Mouse (Mus musculus): ENCODE results near the gene Slfn9. TPM values are rescaled to one million over a fixed set of nuclear protein-coding genes. Genes with fewer than 3 reads are reported as not detected.

The Slfn9 gene
- polyA plus RNA-seq, 1 experiment from 2014 or later: 8.3 TPM

DNA sequence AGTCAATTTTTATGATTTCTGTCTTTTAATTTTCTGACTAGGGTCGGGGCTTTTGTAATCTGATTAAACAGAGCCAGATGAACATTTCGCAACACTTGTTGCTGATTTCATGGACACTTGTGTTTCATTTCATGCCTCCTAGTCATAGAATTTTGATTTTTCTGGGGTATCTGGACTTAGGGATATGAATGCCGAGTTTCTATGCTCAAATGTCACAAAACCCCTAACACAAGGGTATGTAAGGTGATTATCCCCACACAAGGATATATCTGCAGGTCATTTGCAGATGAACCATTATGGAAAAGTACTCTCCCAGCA lies 62.0 kb downstream of the Slfn9 start:
- no peak overlapping the region for H3K27ac ChIP-seq
- no peaks in the 10 kb centered on the region for H3K36me3 ChIP-seq
- peaks cover 95% of the 10 kb centered on the region for H3K27me3 ChIP-seq (replicated peaks)
- no peaks in the 10 kb centered on the region for H3K4me1 ChIP-seq
- H3K9me3 ChIP-seq (replicated peaks): no peaks in the 10 kb centered on the region
- ATAC-seq: no peak
- WGBS (ENCODE audit: insufficient replicate concordance): 38% methylated on average over 3 of the region's 3 CpGs
- no peak overlapping the region for H3K4me3 ChIP-seq
- no peak overlapping the region for H3K9ac ChIP-seq
- no peak overlapping the region for H3K4me2 ChIP-seq

DNA sequence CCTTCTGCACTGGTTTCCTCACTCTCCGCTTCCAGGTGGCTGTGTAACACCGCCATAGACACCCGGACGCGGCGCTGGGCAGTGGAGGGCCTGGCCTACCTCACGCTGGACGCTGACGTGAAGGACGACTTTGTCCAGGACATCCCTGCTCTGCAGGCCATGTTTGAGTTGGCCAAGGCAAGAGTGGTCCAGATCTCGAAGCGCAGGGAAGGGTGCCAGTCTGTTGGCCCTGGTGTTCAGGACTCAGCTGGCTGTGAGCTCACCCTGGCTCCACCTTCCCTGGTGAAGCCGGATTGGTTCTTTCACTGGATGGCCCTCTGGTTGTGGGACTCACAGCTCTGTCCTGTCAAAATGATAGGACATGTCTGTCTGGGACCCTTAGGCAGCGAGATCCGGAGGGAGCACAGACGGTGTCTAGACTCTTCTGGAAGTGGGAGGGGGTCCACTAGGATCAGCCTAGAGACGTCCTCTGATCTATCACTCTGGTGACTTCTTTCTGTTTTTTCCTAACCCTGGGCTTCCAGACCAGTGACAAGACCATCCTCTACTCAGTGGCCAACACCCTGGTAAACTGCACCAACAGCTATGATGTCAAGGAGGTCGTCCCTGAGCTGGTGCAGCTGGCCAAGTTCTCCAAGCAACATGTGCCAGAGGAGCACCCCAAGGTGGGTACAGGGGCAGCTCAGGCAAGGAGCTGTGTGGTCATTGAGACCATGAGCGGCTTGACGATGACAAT lies 62.6 kb downstream of the Slfn9 start:
- no peaks in the 10 kb centered on the region for H3K4me1 ChIP-seq
- H3K36me3 ChIP-seq: no peaks in the 10 kb centered on the region
- WGBS (ENCODE audit: insufficient replicate concordance): 32% methylated on average over 20 of the region's 20 CpGs
- no peak overlapping the region for H3K4me3 ChIP-seq
- H3K9ac ChIP-seq: no peak overlapping the region
- ATAC-seq: no peak
- no peak overlapping the region for H3K4me2 ChIP-seq
- peaks cover 90% of the 10 kb centered on the region for H3K27me3 ChIP-seq (replicated peaks)
- no peaks in the 10 kb centered on the region for H3K9me3 ChIP-seq (replicated peaks)
- H3K27ac ChIP-seq: no peak overlapping the region

Small RNA genes within 50 kb of the gene (microRNA-seq; reads per million reads assigned to microRNA genes)
- gene Gm27598 (not detected), gene Mir7679 (not detected)

Other genes with a start within 250 kb of the Slfn9 start
- gene Cct6b, start 227.5 kb downstream of the Slfn9 start, polyA plus RNA-seq (2016; fragmentation: Nextera tagmentation; extraction: Ambion mirVana): 0.19 and 0.47 TPM in 2 replicates
- gene Zfp830, start 227.5 kb downstream of the Slfn9 start, polyA plus RNA-seq (2016; fragmentation: Nextera tagmentation; extraction: Ambion mirVana): 24.9 and 26.4 TPM in 2 replicates
- 19.7 and 19.8 TPM in 2 replicates for gene Lig3, start 210.7 kb downstream of the Slfn9 start, polyA plus RNA-seq (2016; fragmentation: Nextera tagmentation; extraction: Ambion mirVana)
- gene Rffl, start 120.6 kb downstream of the Slfn9 start, polyA plus RNA-seq (2016; fragmentation: Nextera tagmentation; extraction: Ambion mirVana): 28.1 and 28.8 TPM in 2 replicates
- gene Rad51d, start 101.2 kb downstream of the Slfn9 start, polyA plus RNA-seq (2016; fragmentation: Nextera tagmentation; extraction: Ambion mirVana): 8.6 and 10.0 TPM in 2 replicates
- 0.08 and 0.19 TPM in 2 replicates for gene Fndc8, start 99.7 kb downstream of the Slfn9 start, polyA plus RNA-seq (2016; fragmentation: Nextera tagmentation; extraction: Ambion mirVana)
- 30.6 and 30.7 TPM in 2 replicates for gene Nle1, start 83.4 kb downstream of the Slfn9 start, polyA plus RNA-seq (2016; fragmentation: Nextera tagmentation; extraction: Ambion mirVana)
- 1.1 and 1.4 TPM in 2 replicates for gene Unc45b, start 81.3 kb downstream of the Slfn9 start, polyA plus RNA-seq (2016; fragmentation: Nextera tagmentation; extraction: Ambion mirVana)
- gene Slfn5, start 40.5 kb downstream of the Slfn9 start, polyA plus RNA-seq (2016; fragmentation: Nextera tagmentation; extraction: Ambion mirVana): 0.83 and 0.92 TPM in 2 replicates
- gene Slfn8, start 29.0 kb upstream of the Slfn9 start, polyA plus RNA-seq (2016; fragmentation: Nextera tagmentation; extraction: Ambion mirVana): 0.38 and 0.72 TPM in 2 replicates
- 3.5 and 3.6 TPM in 2 replicates for gene Slfn2, start 73.3 kb upstream of the Slfn9 start, polyA plus RNA-seq (2016; fragmentation: Nextera tagmentation; extraction: Ambion mirVana)
- 0.08 and 0.13 TPM in 2 replicates for gene Slfn1, start 125.0 kb upstream of the Slfn9 start, polyA plus RNA-seq (2016; fragmentation: Nextera tagmentation; extraction: Ambion mirVana)
- not detected in 2 replicates for gene Slfn4, start 183.4 kb upstream of the Slfn9 start, polyA plus RNA-seq (2016; fragmentation: Nextera tagmentation; extraction: Ambion mirVana)
- 0.97 and 1.3 TPM in 2 replicates for gene Slfn3, start 199.5 kb upstream of the Slfn9 start, polyA plus RNA-seq (2016; fragmentation: Nextera tagmentation; extraction: Ambion mirVana)